Mouse (Mus musculus): ENCODE data around the gene Akt3. TPM values are rescaled to one million over a fixed set of nuclear protein-coding genes. Genes with fewer than 3 reads are reported as not detected.

Akt3 gene
- polyA plus RNA-seq, 1 experiment from 2014 or later: 29.6 TPM

DNA sequence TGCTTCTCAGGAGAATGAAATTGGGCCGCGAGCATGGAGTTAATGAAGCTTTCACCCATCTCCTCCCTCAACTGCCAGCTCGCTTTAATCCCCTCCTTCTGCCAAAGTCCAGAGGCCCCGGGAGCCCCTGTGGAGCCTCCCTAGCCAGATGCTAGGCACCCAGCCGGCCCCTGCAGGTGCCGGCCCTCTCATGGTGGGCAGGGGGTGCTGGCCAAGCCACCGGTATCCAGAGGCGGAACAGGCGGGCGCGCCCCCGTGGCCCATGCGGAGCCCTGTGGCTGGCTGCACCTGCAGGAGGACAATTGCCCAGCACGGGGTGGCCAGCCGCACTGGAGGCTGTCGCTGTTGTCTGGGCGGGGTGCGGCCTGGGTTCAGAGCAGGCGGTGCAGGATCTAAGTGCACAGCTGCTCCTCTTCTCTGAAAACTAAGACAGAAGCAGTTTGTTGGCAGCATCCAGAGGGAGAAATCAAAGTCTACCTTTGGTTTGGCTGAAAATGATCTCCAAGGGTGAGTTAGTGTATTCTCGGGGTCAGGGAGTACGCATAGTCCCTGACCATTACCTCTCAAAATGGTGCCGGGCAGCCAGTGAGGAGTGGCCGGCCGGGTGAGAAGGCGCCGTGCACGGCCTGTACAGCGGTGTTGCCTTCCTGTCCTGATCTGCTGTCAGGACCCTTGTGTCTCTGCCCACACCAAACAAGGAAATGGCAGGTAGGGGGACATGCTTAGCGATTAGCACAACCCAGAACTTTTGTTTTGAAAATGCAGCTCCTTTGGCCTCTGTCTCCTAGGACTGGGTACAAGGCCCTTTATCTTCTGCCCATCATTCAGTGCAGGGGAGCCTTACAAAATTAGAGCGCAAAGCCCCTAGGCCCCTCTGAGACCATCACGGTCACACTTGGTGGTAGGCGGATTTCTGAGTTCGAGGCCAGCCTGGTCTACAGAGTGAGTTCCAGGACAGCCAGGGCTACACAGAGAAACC is 260.0 kb downstream of the Akt3 start:
- in situ Hi-C loops (cut with MboI; ENCODE audit: low pct_unique_long_range_greater_than_20kb): no loop called here
- DNase-seq (ENCODE audit: low read depth, low spot score): no peak
- POLR2A ChIA-PET: no interaction called here

GRCm38 (mm10) chr1:176997254-176997653 is 260.7 kb downstream of the Akt3 start:
- DNase-seq (ENCODE audit: low read depth, low spot score) (no peak), ATAC-seq (no peak)
- no peak for TF ChIP-seq CTCF (IDR thresholded peaks at IDR 0.05)
- in situ Hi-C loops (cut with MboI; ENCODE audit: low pct_unique_long_range_greater_than_20kb): no loop called here
- CTCF ChIA-PET: no interaction called here
- POLR2A ChIA-PET: no interaction called here
- no peaks in the 10 kb centered on the region for H3K27me3 ChIP-seq

More for the DNA sequence above, 260.0 kb downstream of the Akt3 start:
- CTCF ChIA-PET: interaction anchor here (1.6 kb wide), 1 partner anchor 11 kb away, joined by 4 read pairs; no protein-coding TSS in a partner anchor
- H3K27me3 ChIP-seq: no peaks in the 10 kb centered on the region
- TF ChIP-seq CTCF (IDR thresholded peaks at IDR 0.05): no peak
- no peak for ATAC-seq

- CTCF ChIA-PET: interaction anchor here (1.6 kb wide), 1 partner anchor 8 kb away, joined by 3 read pairs; no protein-coding TSS in a partner anchor
- DNase-seq (ENCODE audit: low read depth, low spot score): no peak
- in situ Hi-C loops (cut with MboI; ENCODE audit: low pct_unique_long_range_greater_than_20kb): no loop called here
- ATAC-seq: no peak
- H3K27me3 ChIP-seq: no peaks in the 10 kb centered on the region
- no peak for TF ChIP-seq CTCF (IDR thresholded peaks at IDR 0.05)
- POLR2A ChIA-PET: no interaction called here
Measured at GRCm38 (mm10) chr1:176996630-176997201, 261.3 kb downstream of the Akt3 start.

DNA sequence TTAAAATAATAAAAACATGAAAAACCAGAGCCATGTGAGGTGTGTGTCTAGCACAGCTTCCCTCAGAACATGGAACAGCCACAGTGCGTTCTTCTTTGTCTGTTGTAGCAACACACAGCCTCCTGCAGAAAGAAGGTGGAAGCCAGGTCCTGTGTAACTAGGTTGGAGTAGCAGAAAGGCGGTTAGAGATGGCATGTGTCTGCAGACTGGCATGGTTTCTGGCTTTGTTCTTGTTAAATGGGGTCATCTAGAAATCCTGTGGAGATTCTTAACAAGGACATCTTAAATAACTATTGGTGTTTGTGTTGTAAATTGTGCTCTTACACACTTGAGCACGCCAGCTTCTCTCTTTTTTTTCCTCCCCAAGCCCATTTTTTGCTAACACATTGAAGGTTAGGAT is 261.8 kb downstream of the Akt3 start:
- in situ Hi-C loops (cut with MboI; ENCODE audit: low pct_unique_long_range_greater_than_20kb): no loop called here
- ChIA-PET POLR2A (no interaction called here), CTCF (interaction anchor here (1.0 to 1.6 kb wide), 4 partner anchors 8 to 15 kb away, joined by 3 to 4 read pairs (median 3); no protein-coding TSS in a partner anchor)
- DNase-seq (ENCODE audit: low read depth, low spot score) (no peak), ATAC-seq (no peak)
- no peak for TF ChIP-seq CTCF (IDR thresholded peaks at IDR 0.05)
- H3K27me3 ChIP-seq: no peaks in the 10 kb centered on the region

GRCm38 (mm10) chr1:176995419-176995775 is 262.6 kb downstream of the Akt3 start:
- no peaks in the 10 kb centered on the region for H3K27me3 ChIP-seq
- CTCF ChIA-PET: interaction anchor here (1.0 to 1.6 kb wide), 4 partner anchors 9 to 16 kb away, joined by 3 to 4 read pairs (median 3); no protein-coding TSS in a partner anchor
- TF ChIP-seq CTCF (IDR thresholded peaks at IDR 0.05): no peak
- DNase-seq (ENCODE audit: low read depth, low spot score) (no peak), ATAC-seq (no peak)
- POLR2A ChIA-PET: no interaction called here
- in situ Hi-C loops (cut with MboI; ENCODE audit: low pct_unique_long_range_greater_than_20kb): no loop called here

- ChIA-PET CTCF (interaction anchor here (1.3 to 1.4 kb wide), 2 partner anchors 13 to 17 kb away, joined by 3 to 4 read pairs; no protein-coding TSS in a partner anchor), POLR2A (no interaction called here)
- no peaks in the 10 kb centered on the region for H3K27me3 ChIP-seq
- ATAC-seq (no peak), DNase-seq (ENCODE audit: low read depth, low spot score) (no peak)
- TF ChIP-seq CTCF (IDR thresholded peaks at IDR 0.05): no peak
- in situ Hi-C loops (cut with MboI; ENCODE audit: low pct_unique_long_range_greater_than_20kb): no loop called here
Measured at GRCm38 (mm10) chr1:176994707-176995418, 263.1 kb downstream of the Akt3 start.

- no peak for TF ChIP-seq CTCF (IDR thresholded peaks at IDR 0.05)
- POLR2A ChIA-PET: no interaction called here
- in situ Hi-C loops (cut with MboI; ENCODE audit: low pct_unique_long_range_greater_than_20kb): no loop called here
- ATAC-seq (peak; percentile 72), DNase-seq (ENCODE audit: low read depth, low spot score) (peak; percentile 35)
- CTCF ChIA-PET: no interaction called here
- H3K27me3 ChIP-seq: no peaks in the 10 kb centered on the region
Measured at GRCm38 (mm10) chr1:176994087-176994486, 263.9 kb downstream of the Akt3 start.

- DNase-seq (ENCODE audit: low read depth, low spot score) (no peak), ATAC-seq (no peak)
- ChIA-PET CTCF (no interaction called here), POLR2A (no interaction called here)
- in situ Hi-C loops (cut with MboI; ENCODE audit: low pct_unique_long_range_greater_than_20kb): no loop called here
- H3K27me3 ChIP-seq: no peaks in the 10 kb centered on the region
- TF ChIP-seq CTCF (IDR thresholded peaks at IDR 0.05): no peak
Measured at GRCm38 (mm10) chr1:176993141-176994010, 264.6 kb downstream of the Akt3 start.

DNA sequence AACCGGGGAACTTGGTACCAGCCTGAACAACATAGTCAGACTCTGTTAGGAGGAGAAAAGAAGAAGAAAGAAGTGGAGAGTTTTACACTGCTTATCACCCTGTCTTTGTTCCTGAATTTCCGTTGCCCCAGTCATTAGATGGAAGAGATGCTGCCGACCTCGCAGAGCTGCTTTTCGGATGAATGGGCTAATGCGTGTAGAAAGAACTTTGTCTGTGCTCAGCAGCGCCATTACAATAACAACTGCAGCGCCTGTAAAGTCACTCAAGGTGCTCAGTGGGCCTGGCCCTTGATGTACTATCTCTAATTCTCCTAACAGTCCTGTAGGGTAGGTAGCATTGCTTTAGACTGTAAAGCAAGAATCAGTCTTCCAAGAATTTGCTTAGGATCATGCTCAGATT is 265.5 kb downstream of the Akt3 start:
- ATAC-seq: no peak
- in situ Hi-C loops (cut with MboI; ENCODE audit: low pct_unique_long_range_greater_than_20kb): no loop called here
- ChIA-PET POLR2A (no interaction called here), CTCF (no interaction called here)
- DNase-seq (ENCODE audit: low read depth, low spot score): no peak
- no peak for TF ChIP-seq CTCF (IDR thresholded peaks at IDR 0.05)
- no peaks in the 10 kb centered on the region for H3K27me3 ChIP-seq

DNA sequence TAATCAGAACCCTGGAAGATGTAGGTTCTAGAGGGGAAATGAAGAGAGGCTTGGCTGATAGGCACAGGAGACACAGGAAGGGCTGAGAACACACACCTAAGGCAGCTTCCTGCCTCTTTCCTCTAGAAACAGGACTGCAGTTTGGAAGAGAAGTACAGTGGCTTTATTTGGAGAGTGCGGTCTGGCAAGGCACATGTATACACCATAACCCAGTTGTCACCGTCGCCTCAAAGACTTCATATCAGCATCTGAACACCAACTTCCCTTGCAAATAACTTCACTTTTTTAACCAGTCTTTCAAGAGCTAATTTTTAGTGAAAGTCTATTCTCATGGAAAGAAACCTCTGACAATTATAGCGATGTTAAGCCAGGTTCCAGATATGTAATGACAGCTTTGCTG is 266.5 kb downstream of the Akt3 start:
- DNase-seq (ENCODE audit: low read depth, low spot score) (no peak), ATAC-seq (no peak)
- no peaks in the 10 kb centered on the region for H3K27me3 ChIP-seq
- CTCF ChIA-PET: no interaction called here
- TF ChIP-seq CTCF (IDR thresholded peaks at IDR 0.05): no peak
- in situ Hi-C loops (cut with MboI; ENCODE audit: low pct_unique_long_range_greater_than_20kb): no loop called here
- POLR2A ChIA-PET: interaction anchor here (0.6 kb wide), 1 partner anchor 497 kb away, joined by 6 read pairs; no protein-coding TSS in a partner anchor
